Mouse (Mus musculus) ES-E14 (cell line): ENCODE results near the gene Gsdma3. TPM values are rescaled to one million over a fixed set of nuclear protein-coding genes. Genes with fewer than 3 reads are reported as not detected.

Source experiments
- DNase-seq: peaks from one replicate; pipeline ENCODE4 v3.0.0-alpha.2; 2013; ENCODE audit warnings: low read depth, low spot score
- H3K27ac ChIP-seq: 2 replicates; pipeline ENCODE4 v1.5.1; 2012; ENCODE audit warnings: low read depth, mild to moderate bottlenecking, low read length, moderate library complexity, mixed read lengths; ENCODE audit not compliant: poor library complexity, insufficient read depth, severe bottlenecking
- H3K36me3 ChIP-seq: 2 replicates; pipeline ENCODE4 v1.6.1; 2012; ENCODE audit warnings: mild to moderate bottlenecking, low read length, moderate library complexity, mixed read lengths; ENCODE audit not compliant: control insufficient read depth, poor library complexity, insufficient read depth, severe bottlenecking
- H3K4me1 ChIP-seq, 2 experiments: fragments of 150-350 bp in 1 of 2; sonication (generic) in 1 of 2; 2 replicates each; pipeline ENCODE4 v1.6.1; 2012; ENCODE audit warnings: low read length in 2 of 2, mild to moderate bottlenecking in 1 of 2, mixed read lengths in 1 of 2; ENCODE audit not compliant: control insufficient read depth in 2 of 2, insufficient read depth in 2 of 2, poor library complexity in 1 of 2
- H3K4me3 ChIP-seq, 2 experiments: fragments of 150-350 bp in 1 of 2; sonication (generic) in 1 of 2; 2 replicates each; pipeline ENCODE4 v1.5.1; 2012; ENCODE audit warnings: low read length in 2 of 2, low read depth in 1 of 2, mild to moderate bottlenecking in 1 of 2, mixed read lengths in 1 of 2; ENCODE audit not compliant: insufficient read depth in 1 of 2, poor library complexity in 1 of 2, severe bottlenecking in 1 of 2
- H3K9ac ChIP-seq: 2 replicates; pipeline ENCODE4 v1.6.1; 2012; ENCODE audit warnings: low read depth, mild to moderate bottlenecking, low read length, mixed read lengths; ENCODE audit not compliant: poor library complexity, insufficient read depth, severe bottlenecking
- H3K9me3 ChIP-seq: fragments of 150-350 bp; sonication (generic); 2 replicates; pipeline ENCODE4 v1.6.1; 2012; ENCODE audit warnings: low read depth, mild to moderate bottlenecking, low read length; ENCODE audit not compliant: control insufficient read depth, insufficient read depth
- CHD2 ChIP-seq: IDR thresholded peaks from 2 replicates; pipeline ENCODE4 v1.6.1; 2014; ENCODE audit warnings: mild to moderate bottlenecking, low read depth, low read length, inconsistent platforms
- HCFC1 ChIP-seq: IDR thresholded peaks from 2 replicates; pipeline ENCODE4 v1.6.1; 2012; ENCODE audit warnings: low read length, inconsistent platforms, borderline replicate concordance; ENCODE audit not compliant: insufficient read depth
- MAFK ChIP-seq: IDR thresholded peaks from 2 replicates; pipeline ENCODE4 v1.6.1; 2014; ENCODE audit warnings: mild to moderate bottlenecking, low read depth, low read length, inconsistent platforms; ENCODE audit not compliant: insufficient read depth
- ZC3H11A ChIP-seq: IDR thresholded peaks from 2 replicates; pipeline ENCODE4 v1.6.1; 2012; ENCODE audit warnings: low read depth, mild to moderate bottlenecking, inconsistent platforms, low read length, borderline replicate concordance
- ZNF384 ChIP-seq: IDR thresholded peaks from 2 replicates; pipeline ENCODE4 v1.6.1; 2012; ENCODE audit warnings: low read depth, low read length, inconsistent platforms
- in situ Hi-C, 2 experiments: fragments of 600-800 bp; cut with MboI; formaldehyde crosslinking; loops; one replicate each; pipeline ENCODE4 v1.15.1; 2025; ENCODE audit warnings: low sequenced_read_pairs in 2 of 2, inconsistent platforms in 1 of 2; ENCODE audit not compliant: unreplicated experiment in 2 of 2
- total RNA-seq: library from RNA; depleted of rRNA; stranded (reverse); fragments of 300-350 nt; gene quantifications from 2 replicates; pipeline ENCODE4 v1.2.3, GENCODE M21; 2012

Gsdma3 gene
- total RNA-seq, 1 experiment: not detected

DNA sequence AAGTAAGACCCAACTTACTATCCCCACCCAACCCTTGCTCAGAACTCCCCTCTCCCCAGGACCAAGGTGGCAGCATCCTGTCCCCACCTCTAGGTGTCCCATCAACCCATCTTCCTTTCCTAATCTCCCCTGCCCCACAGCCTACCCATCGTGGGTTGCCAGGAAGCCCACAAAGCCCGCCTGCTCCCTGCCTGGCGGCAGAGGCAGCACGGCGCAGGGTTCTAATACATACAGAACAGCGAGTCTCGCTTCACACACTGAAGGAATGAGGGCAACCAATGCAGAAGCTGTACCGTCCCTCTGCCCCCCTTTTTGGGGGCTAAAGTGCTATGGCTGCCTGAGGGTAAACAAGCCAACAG lies 44.2 kb upstream of the Gsdma3 start:
- Histone ChIP-seq H3K4me3 (no peak overlapping the region), H3K9me3 (no peaks in the 10 kb centered on the region), H3K9ac (no peak overlapping the region), H3K36me3 (peaks cover 15% of the 10 kb centered on the region), H3K27ac (no peak overlapping the region), H3K4me1 (peaks cover 6 to 34% of the 10 kb centered on the region in 2 experiments; a peak in 3 of 4 replicates)
- TF ChIP-seq ZC3H11A (no peak), ZNF384 (no peak), CHD2 (no peak), HCFC1 (no peak), MAFK (no peak)
- DNase-seq: no peak
- in situ Hi-C loops: no loop called here

DNA sequence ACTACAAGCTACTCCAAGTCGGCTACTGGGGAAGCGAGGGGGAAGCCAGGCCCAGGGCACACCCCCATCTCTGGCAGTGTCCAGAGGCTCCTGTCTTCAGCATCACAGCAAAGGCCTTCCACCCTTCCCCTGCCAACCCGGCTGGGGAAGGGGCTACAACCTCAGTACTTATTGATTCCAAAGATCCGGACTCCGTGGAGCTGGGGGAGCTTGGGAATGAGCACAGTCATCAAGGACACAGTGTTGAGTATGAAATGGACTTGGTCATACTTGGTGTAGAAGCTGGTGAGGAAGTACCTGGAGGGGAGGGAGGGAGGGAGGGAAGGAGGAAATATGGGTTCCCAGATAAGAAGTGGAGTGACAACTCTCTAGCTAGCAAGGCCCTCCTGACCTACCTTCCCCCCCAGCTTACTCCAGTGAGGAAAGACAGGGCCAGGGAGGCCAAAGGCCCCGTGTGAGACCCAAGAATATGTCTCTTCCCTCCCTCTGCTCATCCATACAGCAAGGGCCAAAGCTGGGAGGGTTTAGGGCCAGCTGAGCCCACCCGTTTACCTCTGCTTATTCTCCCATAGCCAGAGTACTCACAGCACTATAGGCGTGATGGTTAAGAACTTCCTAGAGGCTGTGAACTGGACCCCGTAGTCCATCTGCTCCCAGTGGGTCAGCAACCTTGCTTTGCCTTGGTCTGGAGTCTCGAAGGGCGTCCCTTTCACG lies 43.5 kb upstream of the Gsdma3 start:
- Histone ChIP-seq H3K4me1 (peaks cover 6 to 36% of the 10 kb centered on the region in 2 experiments), H3K36me3 (peaks cover 15% of the 10 kb centered on the region), H3K27ac (no peak overlapping the region), H3K9ac (no peak overlapping the region), H3K4me3 (no peak overlapping the region), H3K9me3 (no peaks in the 10 kb centered on the region)
- no peak for TF ChIP-seq CHD2
- no peak for TF ChIP-seq ZC3H11A
- TF ChIP-seq ZNF384: no peak
- TF ChIP-seq HCFC1: no peak
- TF ChIP-seq MAFK: no peak
- in situ Hi-C loops: no loop called here
- DNase-seq: no peak

- H3K4me3 ChIP-seq: no peak overlapping the region
- H3K27ac ChIP-seq: no peak overlapping the region
- H3K36me3 ChIP-seq: peaks cover 15% of the 10 kb centered on the region
- no peak overlapping the region for H3K9ac ChIP-seq
- no peaks in the 10 kb centered on the region for H3K9me3 ChIP-seq
- no peak for TF ChIP-seq CHD2
- TF ChIP-seq HCFC1: no peak
- TF ChIP-seq MAFK: no peak
- no peak for TF ChIP-seq ZNF384
- TF ChIP-seq ZC3H11A: no peak
- peaks cover 6 to 37% of the 10 kb centered on the region in 2 experiments for H3K4me1 ChIP-seq
- no peak for DNase-seq
- in situ Hi-C loops: no loop called here
These were observed 43.0 kb upstream of the Gsdma3 start for GRCm38 (mm10) chr11:98583265-98583552.

DNA sequence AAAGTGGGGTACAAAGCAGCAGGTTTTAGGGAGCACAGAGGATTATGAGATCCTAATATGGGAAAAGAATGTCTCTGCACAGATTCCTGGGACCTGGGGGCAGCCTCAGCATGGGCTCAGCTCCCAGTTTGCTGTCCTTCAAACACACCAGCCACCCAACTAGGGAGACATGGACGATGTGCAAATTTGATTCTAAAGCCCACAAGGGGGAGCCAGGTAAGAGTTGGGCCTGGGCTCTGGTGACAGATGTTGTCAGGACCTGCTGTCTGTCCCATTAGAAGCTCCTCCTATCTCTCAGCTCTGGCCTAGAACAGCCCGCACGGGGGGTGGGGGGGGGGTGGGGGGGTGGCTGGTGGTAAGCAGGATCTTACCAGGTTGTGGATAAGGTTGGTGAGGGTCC lies 42.6 kb upstream of the Gsdma3 start:
- H3K27ac ChIP-seq: no peak overlapping the region
- TF ChIP-seq ZC3H11A (no peak), MAFK (no peak), HCFC1 (no peak), CHD2 (no peak), ZNF384 (no peak)
- in situ Hi-C loops: no loop called here

DNA sequence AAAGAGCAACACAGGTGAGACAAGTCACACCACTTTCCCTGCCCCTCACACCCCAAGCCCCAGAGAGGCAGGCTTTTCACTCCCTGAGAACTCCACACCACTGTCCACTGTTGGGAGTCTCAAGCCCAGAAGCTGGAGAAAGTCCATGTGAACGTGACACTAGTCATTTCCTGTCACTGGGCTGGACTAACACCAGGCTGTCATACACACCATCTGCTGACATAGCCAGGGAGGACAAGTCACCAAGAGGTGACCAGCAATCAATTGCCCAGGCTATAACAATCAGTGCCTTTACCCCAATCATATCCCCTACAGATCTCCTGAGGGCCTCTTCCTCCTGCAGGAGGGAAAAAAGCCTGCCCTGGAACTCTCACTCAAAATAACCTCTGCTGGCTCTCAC lies 42.0 kb upstream of the Gsdma3 start:
- H3K4me1 ChIP-seq: peaks cover 6 to 40% of the 10 kb centered on the region in 2 experiments
- TF ChIP-seq MAFK (no peak), HCFC1 (no peak), CHD2 (no peak), ZC3H11A (no peak), ZNF384 (no peak)
- DNase-seq: no peak
- H3K27ac ChIP-seq: no peak overlapping the region
- H3K9me3 ChIP-seq: no peaks in the 10 kb centered on the region
- H3K4me3 ChIP-seq: no peak overlapping the region
- in situ Hi-C loops: no loop called here
- H3K9ac ChIP-seq: no peak overlapping the region
- H3K36me3 ChIP-seq: peaks cover 15% of the 10 kb centered on the region

More for the DNA sequence above, 42.6 kb upstream of the Gsdma3 start:
- DNase-seq: no peak
- Histone ChIP-seq H3K4me1 (peaks cover 6 to 37% of the 10 kb centered on the region in 2 experiments), H3K9ac (no peak overlapping the region), H3K4me3 (no peak overlapping the region), H3K9me3 (no peaks in the 10 kb centered on the region), H3K36me3 (peaks cover 15% of the 10 kb centered on the region)
